Mouse (Mus musculus) hematopoietic stem cell, adult 5-6 weeks (primary cell): Measurements from ENCODE around the gene Slc4a1. TPM values are rescaled to one million over a fixed set of nuclear protein-coding genes. Genes with fewer than 3 reads are reported as not detected.
"Not testable (repeated sequence)": the region's sequence is repeated elsewhere in the genome, so short reads cannot be mapped to it uniquely, and the experiment has no call there.

Source experiments
- ATAC-seq, 2 experiments: fragments of 125-278 bp in 1 of 2; replicated peaks in 1 of 2; 2 replicates each; pipeline ENCODE4 v1.8.0; 2016 to 2017; ENCODE audit warnings: inconsistent platforms in 2 of 2, mild to moderate bottlenecking in 2 of 2, moderate number of reproducible peaks in 2 of 2, low read depth in 1 of 2, moderate TSS enrichment in 1 of 2; ENCODE audit not compliant: low FRiP score in 2 of 2, poor library complexity in 2 of 2, severe bottlenecking in 2 of 2, insufficient read depth in 1 of 2, low TSS enrichment in 1 of 2
- total RNA-seq: library from RNA; stranded (forward); fragments of 172-1452, 232-1000 nt; gene quantifications from 2 replicates; pipeline ENCODE4 v1.2.3, GENCODE M21; 2017

Gene Slc4a1
- 3.7 and 9.8 TPM in 2 replicates for total RNA-seq

GRCm38 (mm10) chr11:102366103-102366502 is at the start of gene Slc4a1:
Gene Slc4a1, minus strand, starts transcription at chr11:102366203.
- not testable (repeated sequence) for ATAC-seq

- no peak for ATAC-seq
Observed at GRCm38 (mm10) chr11:102415034-102415802, 49.2 kb upstream of the Slc4a1 start.

- no peak for ATAC-seq
Observed at GRCm38 (mm10) chr11:102413059-102413458, 47.1 kb upstream of the Slc4a1 start.

GRCm38 (mm10) chr11:102411704-102412103 is 45.7 kb upstream of the Slc4a1 start:
- ATAC-seq = peak; percentile 31 to 52; a peak in 2 of 4 replicates

- no peak for ATAC-seq
Observed at GRCm38 (mm10) chr11:102411061-102411460, 45.1 kb upstream of the Slc4a1 start.

- ATAC-seq = not testable (repeated sequence)
Observed at GRCm38 (mm10) chr11:102410345-102410744, 44.3 kb upstream of the Slc4a1 start.

- no peak for ATAC-seq
Observed at GRCm38 (mm10) chr11:102409795-102410330, 43.9 kb upstream of the Slc4a1 start.

- no peak for ATAC-seq
Observed at GRCm38 (mm10) chr11:102408888-102409794, 43.1 kb upstream of the Slc4a1 start.

GRCm38 (mm10) chr11:102408344-102408876 is 42.4 kb upstream of the Slc4a1 start:
- ATAC-seq = peak; percentile 85 to 87

GRCm38 (mm10) chr11:102407834-102408215 is 41.8 kb upstream of the Slc4a1 start, which contains the start of gene Slc25a39:
Gene Slc25a39, minus strand, starts transcription at chr11:102407946.
- 0 out of 4 replicates have a peak, but pooled peaks of 1 of the 2 experiments have one; percentile 3 for ATAC-seq

GRCm38 (mm10) chr11:102406900-102407833 is 41.2 kb upstream of the Slc4a1 start:
- ATAC-seq = peak in 1 of 2 experiments; percentile 52; a peak in 3 of 4 replicates

- ATAC-seq = no peak
Observed at GRCm38 (mm10) chr11:102406401-102406800, 40.4 kb upstream of the Slc4a1 start.

- no peak for ATAC-seq
Observed at GRCm38 (mm10) chr11:102405544-102406285, 39.7 kb upstream of the Slc4a1 start.

GRCm38 (mm10) chr11:102404161-102405010 is 38.4 kb upstream of the Slc4a1 start:
- ATAC-seq = no peak

GRCm38 (mm10) chr11:102403657-102404056 is 37.7 kb upstream of the Slc4a1 start:
- no peak for ATAC-seq
